Mouse (Mus musculus) urinary bladder, adult 2 months (tissue): ENCODE data around the gene Tfpt. TPM values are rescaled to one million over a fixed set of nuclear protein-coding genes. Genes with fewer than 3 reads are reported as not detected.

ENCODE experiments used
- DNase-seq: peaks from one replicate; pipeline ENCODE4 v3.0.0; 2022; ENCODE audit warnings: low spot score
- polyA plus RNA-seq: library from polyadenylated mRNA; depleted of rRNA; stranded (reverse); fragments of >200 nt; gene quantifications from 2 replicates; pipeline ENCODE4 v1.2.3, GENCODE M21; 2012; rRNA removed

The Tfpt gene
- polyA plus RNA-seq, result 23.2 and 25.4 TPM in 2 replicates

- peak; percentile 89 for DNase-seq
These were observed at the start of gene Tfpt, which contains the start of gene Prpf31 for GRCm38 (mm10) chr7:3629543-3630477. Tfpt (minus strand) TSS chr7:3629929. Prpf31 (plus strand) TSS chr7:3629985.

- DNase-seq, result peak; percentile 49
These were observed 47.6 kb upstream of the Tfpt start, which contains the start of gene Tmc4 for GRCm38 (mm10) chr7:3677342-3677741. Tmc4 (minus strand) TSS chr7:3677553.

GRCm38 (mm10) chr7:3676371-3676770 lies 46.6 kb upstream of the Tfpt start:
- DNase-seq, result no peak

GRCm38 (mm10) chr7:3675228-3675548 lies 45.5 kb upstream of the Tfpt start:
- DNase-seq, result no peak

GRCm38 (mm10) chr7:3674507-3675227 lies 44.9 kb upstream of the Tfpt start:
- peak; percentile 53 for DNase-seq

GRCm38 (mm10) chr7:3666921-3667391 lies 37.2 kb upstream of the Tfpt start:
- DNase-seq, result no peak

- peak; percentile 86 for DNase-seq
These were observed 35.7 kb upstream of the Tfpt start, which contains the start of gene Leng1 for GRCm38 (mm10) chr7:3665215-3666114. Leng1 (minus strand) TSS chr7:3665840.

- no peak for DNase-seq
These were observed 34.9 kb upstream of the Tfpt start for GRCm38 (mm10) chr7:3664524-3665214.

GRCm38 (mm10) chr7:3658578-3658977 lies 28.8 kb upstream of the Tfpt start:
- DNase-seq, result no peak

GRCm38 (mm10) chr7:3656966-3657365 lies 27.2 kb upstream of the Tfpt start:
- no peak for DNase-seq

GRCm38 (mm10) chr7:3646641-3647040 lies 16.9 kb upstream of the Tfpt start:
- no peak for DNase-seq

- no peak for DNase-seq
These were observed 16.5 kb upstream of the Tfpt start for GRCm38 (mm10) chr7:3646188-3646587.

- DNase-seq, result no peak
These were observed 15.8 kb upstream of the Tfpt start for GRCm38 (mm10) chr7:3645488-3646025.

GRCm38 (mm10) chr7:3644672-3645487 lies 15.2 kb upstream of the Tfpt start, which contains the start of gene Cnot3:
Cnot3 (plus strand) TSS chr7:3645268.
- peak; percentile 91 for DNase-seq

GRCm38 (mm10) chr7:3644348-3644671 lies 14.6 kb upstream of the Tfpt start:
- no peak for DNase-seq

GRCm38 (mm10) chr7:3643843-3644242 lies 14.1 kb upstream of the Tfpt start:
- DNase-seq, result no peak

GRCm38 (mm10) chr7:3643412-3643811 lies 13.7 kb upstream of the Tfpt start:
- DNase-seq, result no peak

GRCm38 (mm10) chr7:3630478-3630815 lies 718 bp upstream of the Tfpt start:
- no peak for DNase-seq

- DNase-seq, result no peak
These were observed 699 bp downstream of the Tfpt start for GRCm38 (mm10) chr7:3629030-3629429.
